Mouse (Mus musculus): ENCODE results near the gene Cyp39a1.

The Cyp39a1 gene

GRCm38 (mm10) chr17:43758607-43759259, 91.5 kb downstream of the Cyp39a1 start:
- DNase-seq (ENCODE audit: low spot score in 2 of 2) = no peak

- no peak for DNase-seq (ENCODE audit: low spot score in 2 of 2)
These were observed 117.3 kb downstream of the Cyp39a1 start for GRCm38 (mm10) chr17:43784531-43784930.

DNA sequence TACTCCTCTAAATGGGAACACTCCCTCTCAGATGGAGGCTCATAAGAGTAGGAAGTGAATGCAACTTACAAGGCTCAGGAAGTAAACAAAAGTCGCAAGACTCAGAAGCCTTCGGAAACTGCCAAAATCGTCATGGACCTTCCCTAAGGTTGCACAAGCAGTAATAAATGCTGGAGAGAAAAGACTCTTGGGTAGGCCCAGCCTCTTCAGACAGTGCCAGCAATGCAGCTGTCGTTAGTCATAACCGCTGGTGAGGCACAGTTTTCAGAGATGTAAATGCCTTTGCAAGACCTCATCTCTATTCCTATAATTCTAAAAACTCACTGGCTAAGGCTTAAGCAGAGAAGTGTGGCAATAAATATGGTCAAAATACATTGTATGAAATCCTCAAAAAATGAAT, 121.0 kb downstream of the Cyp39a1 start:
- DNase-seq (ENCODE audit: low spot score in 2 of 2) = no peak

GRCm38 (mm10) chr17:43789376-43789775, 122.2 kb downstream of the Cyp39a1 start:
- no peak for DNase-seq (ENCODE audit: low spot score in 2 of 2)

- DNase-seq (ENCODE audit: low spot score in 2 of 2) = no peak
These were observed 124.5 kb downstream of the Cyp39a1 start for GRCm38 (mm10) chr17:43791751-43792150.

DNA sequence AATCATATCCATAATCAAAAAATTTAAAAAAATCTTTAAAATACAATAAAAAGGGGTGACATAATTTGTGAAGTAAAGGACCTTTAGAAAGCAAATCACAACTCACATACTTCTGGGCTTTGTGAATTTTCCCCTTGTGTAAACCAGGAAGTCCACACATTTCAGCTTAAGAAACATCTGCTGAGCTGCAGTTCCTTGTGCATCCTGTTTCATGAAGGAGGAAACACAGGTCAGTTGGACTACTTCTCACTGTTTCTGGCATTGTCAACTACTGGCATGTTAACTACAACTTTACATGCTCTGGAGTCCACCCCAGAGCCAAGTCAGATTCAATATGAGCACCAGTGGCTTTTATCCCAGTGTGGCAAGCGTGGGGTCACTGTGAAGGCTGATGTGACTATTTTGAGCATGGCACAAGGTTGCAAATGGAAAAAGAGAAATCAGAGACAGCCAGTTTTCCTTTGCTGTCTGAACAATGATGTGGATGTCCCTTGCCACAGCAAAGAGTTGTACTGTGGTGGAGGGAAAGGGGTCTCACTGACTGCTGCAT, 127.6 kb downstream of the Cyp39a1 start:
- DNase-seq (ENCODE audit: low spot score in 2 of 2) = no peak
